Mouse (Mus musculus) heart, adult 11 months (tissue): ENCODE measurements around the gene Uhrf2.

Experiments used
- DNase-seq: peaks from one replicate; pipeline ENCODE4 v3.0.0; 2022

The Uhrf2 gene

GRCm38 (mm10) chr19:30051479-30051878 lies 21.2 kb downstream of the Uhrf2 start:
- DNase-seq = no peak

GRCm38 (mm10) chr19:30054218-30054617 lies 23.9 kb downstream of the Uhrf2 start:
- peak; percentile 86 for DNase-seq

- DNase-seq = peak; percentile 76
Observed at GRCm38 (mm10) chr19:30065797-30066196, 35.5 kb downstream of the Uhrf2 start.

- DNase-seq = peak; percentile 19
Observed at GRCm38 (mm10) chr19:30090163-30090562, 59.9 kb downstream of the Uhrf2 start.

- no peak for DNase-seq
Observed at GRCm38 (mm10) chr19:30091644-30092295, 61.5 kb downstream of the Uhrf2 start.

GRCm38 (mm10) chr19:30096186-30096585 lies 65.9 kb downstream of the Uhrf2 start:
- peak; percentile 75 for DNase-seq

- peak; percentile 45 for DNase-seq
Observed at GRCm38 (mm10) chr19:30097039-30097438, 66.7 kb downstream of the Uhrf2 start.

- peak; percentile 88 for DNase-seq
Observed at GRCm38 (mm10) chr19:30100571-30100970, 70.3 kb downstream of the Uhrf2 start.

- peak; percentile 95 for DNase-seq
Observed at GRCm38 (mm10) chr19:30102620-30103019, 72.3 kb downstream of the Uhrf2 start.

- peak; percentile 53 for DNase-seq
Observed at GRCm38 (mm10) chr19:30105045-30105842, 74.9 kb downstream of the Uhrf2 start.

- peak; percentile 83 for DNase-seq
Observed at GRCm38 (mm10) chr19:30107221-30107845, 77.0 kb downstream of the Uhrf2 start.

- DNase-seq = no peak
Observed at GRCm38 (mm10) chr19:30108616-30109015, 78.3 kb downstream of the Uhrf2 start.

GRCm38 (mm10) chr19:30109122-30109521 lies 78.8 kb downstream of the Uhrf2 start:
- DNase-seq = no peak

- no peak for DNase-seq
Observed at GRCm38 (mm10) chr19:30111421-30111820, 81.1 kb downstream of the Uhrf2 start.

- peak; percentile 72 for DNase-seq
Observed at GRCm38 (mm10) chr19:30112961-30113688, 82.8 kb downstream of the Uhrf2 start.

- DNase-seq = peak; percentile 94
Observed at GRCm38 (mm10) chr19:30114919-30115441, 84.7 kb downstream of the Uhrf2 start.

GRCm38 (mm10) chr19:30115606-30116005 lies 85.3 kb downstream of the Uhrf2 start:
- DNase-seq = no peak

- DNase-seq = no peak
Observed at GRCm38 (mm10) chr19:30117241-30117640, 86.9 kb downstream of the Uhrf2 start.

GRCm38 (mm10) chr19:30117775-30118174 lies 87.5 kb downstream of the Uhrf2 start:
- DNase-seq = peak; percentile 97

GRCm38 (mm10) chr19:30118344-30119312 lies 88.3 kb downstream of the Uhrf2 start:
- DNase-seq = no peak

- DNase-seq = peak; percentile 92
Observed at GRCm38 (mm10) chr19:30124999-30125669, 94.8 kb downstream of the Uhrf2 start.
